Mouse (Mus musculus): ENCODE data around the gene Tbccd1. TPM values are rescaled to one million over a fixed set of nuclear protein-coding genes. Genes with fewer than 3 reads are reported as not detected.

Tbccd1 gene
- polyA plus RNA-seq (2015; fragmentation: Nextera tagmentation; extraction: Ambion mirVana): 32.0 and 34.4 TPM in 2 replicates

- Histone ChIP-seq H3K9ac (peak within 1 kb of the TSS; percentile 93), H3K4me2 (replicated peaks) (peak within 1 kb of the TSS; percentile 90), H3K36me3 (peaks cover 5% of the 10 kb centered on the region), H3K27ac (peak within 1 kb of the TSS; percentile 58; the same call in 1 of the 2 replicates), H3K27me3 (no peaks in the 10 kb centered on the region), H3K4me3 (peak within 1 kb of the TSS; percentile 96), H3K9me3 (no peaks in the 10 kb centered on the region), H3K4me1 (peaks cover 13% of the 10 kb centered on the region)
- ATAC-seq (ENCODE audit: low FRiP score, low read depth): peak; percentile 100
- WGBS: under 1% methylated on average over 62 of the region's 62 CpGs
These were observed at the start of gene Tbccd1, which contains the start of gene Dnajb11 for GRCm38 (mm10) chr16:22857431-22858113. Gene Tbccd1, minus strand, starts transcription at chr16:22857669. Gene Dnajb11, plus strand, starts transcription at chr16:22857845.

- H3K4me2 ChIP-seq (replicated peaks): no peak overlapping the region
- no peak overlapping the region for H3K4me3 ChIP-seq
- no peak for ATAC-seq (ENCODE audit: low FRiP score, low read depth)
- H3K27ac ChIP-seq: no peak overlapping the region
- H3K9me3 ChIP-seq: no peaks in the 10 kb centered on the region
- H3K36me3 ChIP-seq: no peaks in the 10 kb centered on the region
- peaks cover 7% of the 10 kb centered on the region for H3K4me1 ChIP-seq
- H3K27me3 ChIP-seq: no peaks in the 10 kb centered on the region
- no peak overlapping the region for H3K9ac ChIP-seq
- 88% methylated on average over 3 of the region's 3 CpGs for WGBS
These were observed 43.9 kb upstream of the Tbccd1 start for GRCm38 (mm10) chr16:22901326-22901725.

- Histone ChIP-seq H3K27me3 (no peaks in the 10 kb centered on the region), H3K9ac (no peak overlapping the region), H3K9me3 (no peaks in the 10 kb centered on the region), H3K4me3 (no peak overlapping the region), H3K4me1 (peaks cover 7% of the 10 kb centered on the region), H3K27ac (no peak overlapping the region), H3K36me3 (no peaks in the 10 kb centered on the region), H3K4me2 (replicated peaks) (no peak overlapping the region)
- ATAC-seq (ENCODE audit: low FRiP score, low read depth): no peak
- 81% methylated on average over 10 of the region's 10 CpGs for WGBS
These were observed 42.5 kb upstream of the Tbccd1 start for GRCm38 (mm10) chr16:22899866-22900570.

DNA sequence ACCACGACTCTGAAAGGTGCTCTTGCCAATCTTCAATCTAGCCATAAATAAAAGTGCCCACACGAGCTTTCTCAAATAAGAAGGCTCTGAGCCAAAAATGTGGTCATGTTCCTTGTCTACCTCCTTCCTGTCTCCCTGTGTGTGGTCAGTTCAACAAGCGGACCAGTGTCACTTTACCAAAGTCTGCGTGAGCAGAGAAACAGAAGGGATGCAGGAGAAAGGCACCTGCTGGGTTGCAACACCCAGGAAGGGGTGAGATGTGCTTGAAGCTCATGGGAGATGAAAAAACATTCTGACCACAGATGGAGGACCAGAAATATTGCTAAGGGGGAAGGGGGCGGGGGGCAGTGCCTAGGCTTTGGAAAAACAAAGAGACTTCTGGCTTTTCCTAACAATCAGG, 41.9 kb upstream of the Tbccd1 start:
- no peaks in the 10 kb centered on the region for H3K27me3 ChIP-seq
- no peak overlapping the region for H3K9ac ChIP-seq
- H3K4me1 ChIP-seq: peaks cover 7% of the 10 kb centered on the region
- 54% methylated on average over 5 of the region's 5 CpGs for WGBS
- H3K27ac ChIP-seq: no peak overlapping the region
- no peak for ATAC-seq (ENCODE audit: low FRiP score, low read depth)
- no peak overlapping the region for H3K4me3 ChIP-seq
- no peaks in the 10 kb centered on the region for H3K36me3 ChIP-seq
- no peaks in the 10 kb centered on the region for H3K9me3 ChIP-seq
- no peak overlapping the region for H3K4me2 ChIP-seq (replicated peaks)

DNA sequence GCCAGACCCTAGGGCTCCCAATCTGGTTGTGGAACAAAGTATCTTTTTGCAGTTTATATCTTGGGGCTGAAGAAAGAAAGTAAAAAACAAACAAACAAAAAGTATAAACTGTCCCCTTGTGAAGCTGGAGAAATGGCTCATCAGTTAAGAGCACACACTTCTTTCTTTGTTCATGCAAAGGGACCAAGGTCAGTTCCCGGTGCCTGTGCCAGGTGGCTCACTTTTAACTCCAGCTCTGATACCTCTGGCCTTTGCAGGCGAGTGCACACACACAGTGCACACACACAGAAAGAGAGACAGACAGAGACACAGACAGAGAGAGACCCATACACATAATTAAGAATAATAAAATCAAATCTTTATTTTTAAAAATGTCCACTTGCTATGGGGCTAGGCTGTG, 39.1 kb upstream of the Tbccd1 start:
- H3K36me3 ChIP-seq: no peaks in the 10 kb centered on the region
- 70% methylated on average over 2 of the region's 2 CpGs for WGBS
- no peak for ATAC-seq (ENCODE audit: low FRiP score, low read depth)
- no peak overlapping the region for H3K4me3 ChIP-seq
- no peak overlapping the region for H3K27ac ChIP-seq
- H3K27me3 ChIP-seq: no peaks in the 10 kb centered on the region
- no peaks in the 10 kb centered on the region for H3K9me3 ChIP-seq
- H3K9ac ChIP-seq: no peak overlapping the region
- no peak overlapping the region for H3K4me2 ChIP-seq (replicated peaks)
- peaks cover 7% of the 10 kb centered on the region for H3K4me1 ChIP-seq

GRCm38 (mm10) chr16:22894095-22894494, 36.6 kb upstream of the Tbccd1 start:
- no peaks in the 10 kb centered on the region for H3K36me3 ChIP-seq
- no peaks in the 10 kb centered on the region for H3K27me3 ChIP-seq
- no peak overlapping the region for H3K27ac ChIP-seq
- H3K9ac ChIP-seq: no peak overlapping the region
- H3K9me3 ChIP-seq: no peaks in the 10 kb centered on the region
- no peak overlapping the region for H3K4me2 ChIP-seq (replicated peaks)
- ATAC-seq (ENCODE audit: low FRiP score, low read depth): no peak
- peaks cover under 1% of the 10 kb centered on the region; the same call in 1 of the 2 replicates for H3K4me1 ChIP-seq
- no peak overlapping the region for H3K4me3 ChIP-seq
- WGBS: 79% methylated on average over 8 of the region's 8 CpGs

DNA sequence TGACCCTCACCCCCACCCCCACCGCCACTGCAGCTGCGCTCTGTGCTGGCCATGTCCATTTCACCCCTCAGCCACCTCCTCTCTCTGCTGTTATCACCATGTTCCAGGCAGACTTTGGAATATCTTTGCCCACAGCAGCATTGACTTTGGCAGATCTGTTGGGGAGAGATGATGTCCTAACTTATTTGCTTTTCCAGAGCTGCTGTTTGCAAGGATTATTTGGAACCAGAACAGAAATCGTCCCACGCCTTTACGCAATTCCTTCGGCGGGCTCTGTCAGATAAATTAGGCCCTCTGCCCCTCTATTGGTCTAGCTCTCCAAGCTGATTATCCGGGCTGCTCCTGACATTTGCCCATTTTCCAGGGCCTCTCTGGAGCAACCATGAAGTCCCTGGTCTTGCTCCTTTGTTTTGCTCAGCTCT, 34.3 kb upstream of the Tbccd1 start:
- Histone ChIP-seq H3K9me3 (no peaks in the 10 kb centered on the region), H3K4me2 (replicated peaks) (no peak overlapping the region), H3K36me3 (no peaks in the 10 kb centered on the region), H3K4me1 (no peaks in the 10 kb centered on the region), H3K4me3 (no peak overlapping the region), H3K9ac (no peak overlapping the region), H3K27ac (no peak overlapping the region), H3K27me3 (no peaks in the 10 kb centered on the region)
- no peak for ATAC-seq (ENCODE audit: low FRiP score, low read depth)
- WGBS: 92% methylated on average over 8 of the region's 8 CpGs

DNA sequence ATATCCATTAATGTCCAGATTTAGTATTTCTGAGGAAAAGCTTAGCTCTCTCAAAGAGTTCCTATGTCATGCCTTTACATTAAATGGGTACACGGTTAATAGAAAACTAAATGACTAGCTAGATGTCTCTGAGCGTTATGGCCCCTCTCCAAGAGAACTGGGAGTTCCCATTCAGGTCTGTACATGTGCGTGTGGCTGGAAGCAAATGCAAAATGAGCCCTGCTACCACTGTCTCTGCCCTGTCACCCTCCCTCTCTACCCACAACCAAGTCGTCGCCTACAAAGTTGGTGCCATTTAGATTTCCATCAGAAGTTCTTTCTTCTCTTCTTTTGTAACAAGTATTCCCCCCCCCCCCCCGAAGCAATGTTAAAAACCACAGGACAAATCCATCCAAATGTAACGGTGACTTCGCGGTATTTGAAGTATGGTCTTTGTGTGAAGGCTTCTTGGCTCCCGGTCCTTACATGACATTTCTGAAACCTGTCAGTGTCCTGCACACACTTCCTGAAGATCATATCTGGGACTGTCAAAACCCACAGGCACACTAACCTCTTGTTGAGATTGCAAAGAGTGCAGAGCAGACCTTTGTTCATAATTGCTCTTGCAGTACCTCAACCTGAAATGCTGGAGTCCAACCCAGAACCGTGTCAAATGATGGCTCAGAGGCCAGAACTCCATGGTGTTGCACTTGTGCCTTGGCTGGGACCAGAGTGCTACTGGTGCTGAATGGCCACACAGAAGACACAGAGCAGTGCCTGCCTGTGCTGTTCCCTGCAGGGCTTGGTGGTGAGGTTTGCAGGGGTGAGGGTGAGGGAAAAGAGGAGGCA, 33.4 kb upstream of the Tbccd1 start, which contains the start of gene Ahsg:
TSS of gene Ahsg (plus strand) at position 595 of the 828 bp plus-strand sequence.
- no peak within 1 kb of the TSS for H3K4me2 ChIP-seq (replicated peaks)
- H3K4me1 ChIP-seq: no peaks in the 10 kb centered on the region
- no peak within 1 kb of the TSS for H3K27ac ChIP-seq
- H3K9ac ChIP-seq: no peak within 1 kb of the TSS
- no peaks in the 10 kb centered on the region for H3K27me3 ChIP-seq
- H3K9me3 ChIP-seq: no peaks in the 10 kb centered on the region
- 83% methylated on average over 11 of the region's 11 CpGs for WGBS
- H3K4me3 ChIP-seq: no peak within 1 kb of the TSS
- H3K36me3 ChIP-seq: no peaks in the 10 kb centered on the region
- no peak for ATAC-seq (ENCODE audit: low FRiP score, low read depth)

- Histone ChIP-seq H3K9me3 (no peaks in the 10 kb centered on the region), H3K27ac (no peak overlapping the region), H3K9ac (no peak overlapping the region), H3K4me3 (no peak overlapping the region), H3K36me3 (no peaks in the 10 kb centered on the region), H3K4me2 (replicated peaks) (no peak overlapping the region), H3K4me1 (no peaks in the 10 kb centered on the region), H3K27me3 (no peaks in the 10 kb centered on the region)
- ATAC-seq (ENCODE audit: low FRiP score, low read depth): no peak
- WGBS: 88% methylated on average over 8 of the region's 8 CpGs
These were observed 32.2 kb upstream of the Tbccd1 start for GRCm38 (mm10) chr16:22889716-22890115.

DNA sequence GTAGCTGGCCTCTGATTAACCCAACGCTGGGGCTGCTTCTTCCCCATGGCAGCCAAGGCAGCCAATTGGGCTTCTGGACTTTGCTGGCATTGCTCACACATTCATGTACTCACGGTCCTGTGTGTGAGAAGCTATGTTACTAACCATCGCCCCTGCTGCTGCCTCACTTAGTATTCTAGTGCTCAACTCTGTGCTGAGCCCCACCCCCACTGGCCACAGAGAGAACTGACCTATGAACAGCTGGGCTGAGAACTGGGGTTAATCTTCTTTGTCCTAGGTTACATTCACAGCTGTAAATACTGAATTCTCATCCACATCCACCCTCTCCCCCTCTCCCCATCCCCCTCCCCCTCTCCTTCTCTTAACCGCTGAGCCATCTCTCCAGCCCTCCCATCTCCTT, 31.4 kb upstream of the Tbccd1 start:
- no peak overlapping the region for H3K4me2 ChIP-seq (replicated peaks)
- no peaks in the 10 kb centered on the region for H3K36me3 ChIP-seq
- H3K9ac ChIP-seq: no peak overlapping the region
- no peaks in the 10 kb centered on the region for H3K9me3 ChIP-seq
- no peak overlapping the region for H3K27ac ChIP-seq
- H3K4me3 ChIP-seq: no peak overlapping the region
- 68% methylated on average over 4 of the region's 4 CpGs for WGBS
- no peaks in the 10 kb centered on the region for H3K4me1 ChIP-seq
- no peaks in the 10 kb centered on the region for H3K27me3 ChIP-seq
- ATAC-seq (ENCODE audit: low FRiP score, low read depth): no peak

- Histone ChIP-seq H3K4me1 (no peaks in the 10 kb centered on the region), H3K4me2 (replicated peaks) (no peak overlapping the region), H3K27ac (no peak overlapping the region), H3K27me3 (no peaks in the 10 kb centered on the region), H3K36me3 (no peaks in the 10 kb centered on the region), H3K9me3 (no peaks in the 10 kb centered on the region), H3K9ac (no peak overlapping the region), H3K4me3 (no peak overlapping the region)
- WGBS: 73% methylated on average over 3 of the region's 3 CpGs
- ATAC-seq (ENCODE audit: low FRiP score, low read depth): no peak
These were observed 29.3 kb upstream of the Tbccd1 start for GRCm38 (mm10) chr16:22886726-22887125.

- Histone ChIP-seq H3K36me3 (no peaks in the 10 kb centered on the region), H3K4me2 (replicated peaks) (no peak overlapping the region), H3K4me1 (peaks cover 12% of the 10 kb centered on the region), H3K9ac (no peak overlapping the region), H3K9me3 (no peaks in the 10 kb centered on the region), H3K27me3 (no peaks in the 10 kb centered on the region), H3K27ac (no peak overlapping the region), H3K4me3 (no peak overlapping the region)
- WGBS: 14% methylated on average over 4 of the region's 4 CpGs
- no peak for ATAC-seq (ENCODE audit: low FRiP score, low read depth)
These were observed 27.9 kb upstream of the Tbccd1 start for GRCm38 (mm10) chr16:22885356-22885755.

Data from limb, embryonic 13.5 days (tissue).